ENCODE assay signal across 13 mouse cellular contexts in the genomic region with DNA sequence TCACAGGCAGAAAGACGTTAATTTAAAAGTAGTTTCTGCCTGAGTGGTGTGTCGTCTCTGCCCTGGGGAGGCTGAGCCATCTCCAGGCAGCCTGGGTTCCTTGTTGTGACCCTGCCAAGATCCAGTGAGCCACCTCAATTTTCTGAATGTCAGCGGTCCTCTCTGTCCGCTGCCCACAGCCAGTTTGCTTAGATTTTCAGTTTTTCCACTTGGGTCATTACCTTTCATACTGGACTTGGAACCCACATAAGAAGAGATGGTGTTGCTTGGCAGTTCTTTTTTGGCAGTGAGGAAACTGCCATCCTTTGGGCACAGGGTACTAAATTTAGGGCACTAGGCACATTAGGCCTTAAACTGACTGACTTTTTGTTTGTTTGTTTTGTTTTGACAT.
DNase-seq lines count a peak whose midpoint lies in the region; ATAC-seq and TF ChIP-seq lines count a peak whose summit lies in the region.
"Had no signal": no experiment of that assay in that cellular context is flagged by ENCODE, and none has a peak within 500 bp of the region (broad histone marks: within the 10 kb centered on the region; RNA-seq: fewer than 3 reads in every experiment).

No protein-coding gene starts in this region.

- no peaks in the 10 kb centered on the region for H3K27me3 ChIP-seq in kidney, embryonic 15.5 days
- H3K27me3 ChIP-seq: heart, embryonic 15.5 days; liver, embryonic 15.5 days had no signal

- DNase-seq in cerebellum, postnatal 10 days = peak; percentile 27 to 40
- DNase-seq in cerebellum, adult 9-10 months = no peak
- peak; percentile 32 for DNase-seq in kidney, adult 18-20 months
- DNase-seq in kidney, adult 9 months = peak; percentile 73
- no peak for DNase-seq in adipocyte (ENCODE audit: low spot score)
- DNase-seq: adrenal gland, postnatal 25 days; B cell, adult 2 months had no signal

- H3K4me1 ChIP-seq in kidney, embryonic 15.5 days = 0 out of 2 replicates have a peak, but pooled peaks cover 6% of the 10 kb centered on the region
- H3K4me1 ChIP-seq in bone marrow macrophage, adult 2 months (ENCODE audit: control insufficient read depth, insufficient read depth, low read length) = peaks cover 20% of the 10 kb centered on the region
- H3K4me1 ChIP-seq: hindbrain, embryonic 10.5 days; liver, embryonic 15.5 days had no signal

- H3K4me3 ChIP-seq in kidney, embryonic 15.5 days (replicated peaks) = no peak overlapping the region
- no peak overlapping the region for H3K4me3 ChIP-seq in bone marrow macrophage, adult 2 months (ENCODE audit: insufficient read depth, low read length)
- H3K4me3 ChIP-seq: heart, embryonic 15.5 days; hindbrain, embryonic 10.5 days; liver, embryonic 15.5 days had no signal

- H3K9me3 ChIP-seq in kidney, embryonic 15.5 days (replicated peaks) = no peaks in the 10 kb centered on the region
- H3K9me3 ChIP-seq: heart, embryonic 15.5 days; hindbrain, embryonic 10.5 days; liver, embryonic 15.5 days had no signal

- no peak for TF ChIP-seq CTCF in bone marrow macrophage, adult 2 months (IDR thresholded peaks at IDR 0.05; ENCODE audit: low read depth, low read length)

- WGBS in kidney, embryonic 15.5 days = 84% methylated on average over 4 of the region's 4 CpGs

- no peak for ATAC-seq in kidney, embryonic 15.5 days (replicated peaks; ENCODE audit: low FRiP score)
- ATAC-seq: inflammation-experienced regulatory T-cells, adult 6 months had no signal

- TF ChIP-seq POLR2A in bone marrow macrophage, adult 2 months (IDR thresholded peaks at IDR 0.05; ENCODE audit: borderline replicate concordance, low read depth, low read length) = no peak

- no peaks in the 10 kb centered on the region for H3K36me3 ChIP-seq in kidney, embryonic 15.5 days
- H3K36me3 ChIP-seq: heart, embryonic 15.5 days; hindbrain, embryonic 10.5 days; liver, embryonic 15.5 days had no signal

- H3K9ac ChIP-seq in kidney, embryonic 15.5 days = no peak overlapping the region
- H3K9ac ChIP-seq: heart, embryonic 15.5 days; liver, embryonic 15.5 days had no signal

- no peak overlapping the region for H3K4me2 ChIP-seq in kidney, embryonic 15.5 days
- H3K4me2 ChIP-seq: heart, embryonic 15.5 days; liver, embryonic 15.5 days had no signal

- no peak overlapping the region for H3K27ac ChIP-seq in kidney, embryonic 15.5 days
- H3K27ac ChIP-seq in bone marrow macrophage, adult 2 months (ENCODE audit: insufficient read depth, low read depth, low read length) = peak overlapping the region; percentile 56
- H3K27ac ChIP-seq: heart, embryonic 15.5 days; hindbrain, embryonic 10.5 days; liver, embryonic 15.5 days had no signal

Comparison
In these comparisons a context has a peak if more than half of its experiments do, and no peak if none do; other contexts are left out.
1. DNase-seq: peak in cerebellum, postnatal 10 days (2 of 2), kidney, adult 18-20 months (single experiment) and kidney, adult 9 months (single experiment); none in cerebellum, adult 9-10 months (single experiment) and adipocyte (single experiment).